Mouse (Mus musculus) CH12.LX (cell line): ENCODE results near the gene Fars2.

Experiments used
- CHD1 ChIP-seq: IDR thresholded peaks from 2 replicates; pipeline ENCODE4 v1.6.1; 2012; ENCODE audit warnings: low read depth, low read length, improper control_type of control experiment, inconsistent platforms
- CTCF ChIP-seq, 2 experiments: IDR thresholded peaks in 1 of 2; conservative IDR thresholded peaks in 1 of 2; 2 replicates each; pipeline ENCODE4 v1.5.1; 2011 to 2012; ENCODE audit warnings: low read depth in 2 of 2, low read length in 2 of 2, improper control_type of control experiment in 1 of 2, inconsistent platforms in 1 of 2, mild to moderate bottlenecking in 1 of 2, moderate library complexity in 1 of 2
- ELF1 ChIP-seq: IDR thresholded peaks from 2 replicates; pipeline ENCODE4 v1.6.1; 2014; ENCODE audit warnings: low read depth, mild to moderate bottlenecking, inconsistent platforms, low read length, improper control_type of control experiment
- EP300 ChIP-seq: IDR thresholded peaks from 2 replicates; pipeline ENCODE4 v1.6.1; 2011; ENCODE audit warnings: low read length, improper control_type of control experiment
- HCFC1 ChIP-seq: IDR thresholded peaks from 2 replicates; pipeline ENCODE4 v1.6.1; 2012; ENCODE audit warnings: low read depth, mild to moderate bottlenecking, inconsistent platforms, low read length, improper control_type of control experiment
- JUND ChIP-seq: conservative IDR thresholded peaks from 2 replicates; pipeline ENCODE4 v1.6.1; 2011; ENCODE audit warnings: low read depth, low read length, improper control_type of control experiment
- MAX ChIP-seq: IDR thresholded peaks from 2 replicates; pipeline ENCODE4 v1.6.1; 2011; ENCODE audit warnings: low read length, improper control_type of control experiment
- NELFE ChIP-seq: IDR thresholded peaks from 2 replicates; pipeline ENCODE4 v1.6.1; 2011; ENCODE audit warnings: low read depth, low read length, improper control_type of control experiment
- POLR2A ChIP-seq: IDR thresholded peaks from 2 replicates; pipeline ENCODE4 v1.6.1; 2011; ENCODE audit warnings: low read depth, mild to moderate bottlenecking, improper control_type of control experiment, low read length
- TBP ChIP-seq: conservative IDR thresholded peaks from 2 replicates; pipeline ENCODE4 v1.6.1; 2011; ENCODE audit warnings: low read depth, low read length, improper control_type of control experiment
- USF1 ChIP-seq: IDR thresholded peaks from 2 replicates; pipeline ENCODE4 v1.6.1; 2014; ENCODE audit warnings: low read depth, mild to moderate bottlenecking, inconsistent platforms, low read length, improper control_type of control experiment
- USF2 ChIP-seq: conservative IDR thresholded peaks from 2 replicates; pipeline ENCODE4 v1.6.1; 2011; ENCODE audit warnings: low read depth, low read length, improper control_type of control experiment
- ZNF384 ChIP-seq: IDR thresholded peaks from 2 replicates; pipeline ENCODE4 v1.6.1; 2012; ENCODE audit warnings: low read depth, low read length, improper control_type of control experiment, inconsistent platforms

DNA sequence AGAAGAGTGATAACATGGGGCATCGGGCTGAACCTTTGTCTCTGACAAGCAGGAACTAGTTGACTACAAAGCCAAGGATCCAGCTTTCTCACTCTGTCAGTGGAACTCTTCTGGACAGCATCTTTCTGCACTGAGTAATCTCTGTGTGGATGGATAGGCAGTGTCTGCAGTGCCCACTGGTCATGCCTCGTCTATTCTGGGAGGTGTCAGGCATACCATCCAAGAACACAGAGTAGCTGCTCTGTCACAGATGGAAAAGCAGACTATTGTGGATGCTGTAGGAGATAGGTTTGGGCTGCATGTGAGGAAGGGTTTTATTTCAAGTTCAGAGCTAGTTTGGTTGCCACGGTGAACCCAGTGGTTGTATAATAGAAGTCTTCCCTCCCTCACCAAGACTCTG is 414.7 kb downstream of the Fars2 start:
- TF ChIP-seq POLR2A = no peak
- TF ChIP-seq TBP = no peak
- no peak for TF ChIP-seq USF1
- TF ChIP-seq ZNF384 = no peak
- TF ChIP-seq CTCF (conservative IDR thresholded peaks at IDR 0.05 in 1 of 2, IDR thresholded peaks at IDR 0.05 in 1 of 2; ENCODE audit: low read depth in 2 of 2, low read length in 2 of 2) = no peak
- TF ChIP-seq HCFC1 = no peak
- TF ChIP-seq ELF1 = no peak
- TF ChIP-seq JUND = no peak
- TF ChIP-seq USF2 = no peak
- no peak for TF ChIP-seq MAX
- TF ChIP-seq EP300 = no peak
- TF ChIP-seq CHD1 = no peak
- TF ChIP-seq NELFE = no peak
